Mouse (Mus musculus) ES-Bruce4 (cell line): ENCODE measurements around the gene Cers2. TPM values are rescaled to one million over a fixed set of nuclear protein-coding genes. Genes with fewer than 3 reads are reported as not detected.
"Not testable (repeated sequence)": the region's sequence is repeated elsewhere in the genome, so short reads cannot be mapped to it uniquely, and the experiment has no call there.

Experiments
- H3K27ac ChIP-seq: 2 replicates; pipeline ENCODE4 v1.5.1; 2012; ENCODE audit warnings: low read length, inconsistent platforms; ENCODE audit not compliant: insufficient read depth
- H3K27me3 ChIP-seq: 2 replicates; pipeline ENCODE4 v1.6.1; 2012; ENCODE audit warnings: mild to moderate bottlenecking, low read length, inconsistent platforms; ENCODE audit not compliant: control insufficient read depth, poor library complexity, insufficient read depth, severe bottlenecking
- H3K36me3 ChIP-seq: 2 replicates; pipeline ENCODE4 v1.6.1; 2012; ENCODE audit warnings: inconsistent platforms, mild to moderate bottlenecking, low read length, moderate library complexity; ENCODE audit not compliant: control insufficient read depth, poor library complexity, insufficient read depth, severe bottlenecking
- H3K4me1 ChIP-seq: one replicate; pipeline ENCODE4 v1.8.1; 2011; ENCODE audit warnings: low read length; ENCODE audit not compliant: control insufficient read depth, insufficient read depth
- H3K4me3 ChIP-seq: 2 replicates; pipeline ENCODE4 v1.5.1; 2011; ENCODE audit warnings: low read depth, mild to moderate bottlenecking, low read length
- H3K9ac ChIP-seq: 2 replicates; pipeline ENCODE4 v1.6.1; 2012; ENCODE audit warnings: low read depth, mild to moderate bottlenecking, inconsistent platforms; ENCODE audit not compliant: poor library complexity, severe bottlenecking
- H3K9me3 ChIP-seq: replicated peaks from 2 replicates; pipeline ENCODE4 v1.6.1; 2012; ENCODE audit warnings: mild to moderate bottlenecking, low read length, inconsistent platforms; ENCODE audit not compliant: control insufficient read depth, poor library complexity, insufficient read depth, severe bottlenecking
- CTCF ChIP-seq: IDR thresholded peaks from one replicate; pipeline ENCODE4 v1.8.1; 2011; ENCODE audit warnings: low read depth, low read length
- EP300 ChIP-seq: IDR thresholded peaks from 2 replicates; pipeline ENCODE4 v1.6.1; 2011; ENCODE audit warnings: low read depth, low read length; ENCODE audit not compliant: insufficient read depth
- POLR2A ChIP-seq: IDR thresholded peaks from one replicate; pipeline ENCODE4 v1.8.1; 2011; ENCODE audit warnings: low read length; ENCODE audit not compliant: insufficient read depth
- polyA plus RNA-seq: library from polyadenylated mRNA; stranded (reverse); fragments of >200 nt; gene quantifications from 2 replicates; pipeline ENCODE4 v1.2.4, GENCODE M21; 2011; ENCODE audit warnings: low read depth; ENCODE audit not compliant: missing spikeins, insufficient read depth, insufficient read length

The Cers2 gene
- polyA plus RNA-seq, 1 experiment = 99.9 TPM

GRCm38 (mm10) chr3:95324454-95325144 lies 10.0 kb downstream of the Cers2 start:
- Histone ChIP-seq H3K4me3 (no peak overlapping the region), H3K4me1 (no peaks in the 10 kb centered on the region), H3K36me3 (peaks cover 82% of the 10 kb centered on the region), H3K9me3 (no peaks in the 10 kb centered on the region), H3K9ac (no peak overlapping the region), H3K27me3 (no peaks in the 10 kb centered on the region), H3K27ac (no peak overlapping the region)
- TF ChIP-seq POLR2A = no peak
- TF ChIP-seq EP300 = no peak
- no peak for TF ChIP-seq CTCF

GRCm38 (mm10) chr3:95328803-95329404 lies 14.3 kb downstream of the Cers2 start:
- Histone ChIP-seq H3K27me3 (no peaks in the 10 kb centered on the region), H3K36me3 (peaks cover 64% of the 10 kb centered on the region), H3K9me3 (no peaks in the 10 kb centered on the region), H3K4me3 (no peak overlapping the region), H3K27ac (no peak overlapping the region), H3K9ac (no peak overlapping the region), H3K4me1 (no peaks in the 10 kb centered on the region)
- TF ChIP-seq EP300 (no peak), POLR2A (no peak), CTCF (no peak)

- Histone ChIP-seq H3K27me3 (no peaks in the 10 kb centered on the region), H3K4me1 (no peaks in the 10 kb centered on the region), H3K36me3 (peaks cover 45% of the 10 kb centered on the region), H3K9ac (no peak overlapping the region), H3K27ac (no peak overlapping the region), H3K4me3 (no peak overlapping the region), H3K9me3 (no peaks in the 10 kb centered on the region)
- TF ChIP-seq EP300 (no peak), POLR2A (no peak), CTCF (no peak)
These were observed 16.9 kb downstream of the Cers2 start for GRCm38 (mm10) chr3:95331528-95331927.

- no peaks in the 10 kb centered on the region for H3K4me1 ChIP-seq
- H3K9ac ChIP-seq = no peak overlapping the region
- H3K36me3 ChIP-seq = peaks cover 64% of the 10 kb centered on the region
- no peaks in the 10 kb centered on the region for H3K27me3 ChIP-seq
- TF ChIP-seq POLR2A (no peak), EP300 (no peak), CTCF (no peak)
- no peaks in the 10 kb centered on the region for H3K9me3 ChIP-seq
- H3K27ac ChIP-seq = no peak overlapping the region
- H3K4me3 ChIP-seq = no peak overlapping the region
These were observed 22.8 kb downstream of the Cers2 start for GRCm38 (mm10) chr3:95337345-95337744.

GRCm38 (mm10) chr3:95338251-95338650 lies 23.7 kb downstream of the Cers2 start:
- Histone ChIP-seq H3K9me3 (no peaks in the 10 kb centered on the region), H3K36me3 (peaks cover 68% of the 10 kb centered on the region), H3K27me3 (no peaks in the 10 kb centered on the region), H3K27ac (no peak overlapping the region), H3K4me3 (no peak overlapping the region), H3K4me1 (no peaks in the 10 kb centered on the region), H3K9ac (no peak overlapping the region)
- TF ChIP-seq EP300 = no peak
- TF ChIP-seq POLR2A = no peak
- TF ChIP-seq CTCF = no peak

- not testable (repeated sequence) for H3K27me3 ChIP-seq, H3K9ac ChIP-seq, H3K4me3 ChIP-seq, H3K27ac ChIP-seq, H3K4me1 ChIP-seq, H3K9me3 ChIP-seq
- peaks cover 85% of the 10 kb centered on the region for H3K36me3 ChIP-seq
These were observed 28.9 kb downstream of the Cers2 start for GRCm38 (mm10) chr3:95343356-95344000.
